Mouse (Mus musculus) liver, embryonic 14.5 days (tissue): ENCODE data around the gene Esrrg.

Experiments used
- CTCF ChIP-seq: IDR thresholded peaks from 2 replicates; pipeline ENCODE4 v1.5.1; 2016; ENCODE audit warnings: antibody characterized with exemption, low read depth, control low read depth
- EP300 ChIP-seq: IDR thresholded peaks from 2 replicates; pipeline ENCODE4 v1.6.1; 2016; ENCODE audit warnings: antibody characterized with exemption, low read depth

- no peak for TF ChIP-seq CTCF
- no peak for TF ChIP-seq EP300
Measured at GRCm38 (mm10) chr1:188000189-188000588, 391.6 kb downstream of the Esrrg start.
